Mouse (Mus musculus): ENCODE results near the gene Set.

Gene Set

GRCm38 (mm10) chr2:30061215-30062166 is 4.3 kb downstream of the Set start:
- ATAC-seq (ENCODE audit: low TSS enrichment) = no peak

GRCm38 (mm10) chr2:30062249-30063093 is 5.3 kb downstream of the Set start:
- ATAC-seq (ENCODE audit: low TSS enrichment) = 0 out of 2 replicates have a peak, but pooled peaks have one; percentile 33

- no peak for ATAC-seq (ENCODE audit: low TSS enrichment)
Observed at GRCm38 (mm10) chr2:30063235-30063634, 6.1 kb downstream of the Set start.

DNA sequence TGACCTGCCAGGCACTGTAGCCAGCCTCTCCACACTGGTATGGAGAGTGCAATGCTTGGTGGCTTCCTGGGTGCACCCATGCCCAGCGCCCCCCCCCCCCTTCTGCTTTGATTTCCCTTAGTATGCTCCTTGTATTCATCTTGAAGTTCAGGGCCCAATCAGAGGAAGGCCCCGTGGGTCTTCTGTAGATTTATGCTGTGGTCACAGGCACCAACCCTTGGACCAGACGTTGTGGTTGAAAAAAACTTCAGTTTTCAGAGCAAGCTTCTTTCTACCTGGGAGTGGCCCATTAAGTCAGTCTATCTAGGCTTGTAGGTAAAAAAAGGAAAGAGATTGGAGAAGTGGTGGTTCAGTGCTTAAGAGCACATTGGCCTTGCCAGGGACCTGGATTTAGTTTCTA is 6.6 kb downstream of the Set start:
- ATAC-seq (ENCODE audit: low TSS enrichment) = no peak

DNA sequence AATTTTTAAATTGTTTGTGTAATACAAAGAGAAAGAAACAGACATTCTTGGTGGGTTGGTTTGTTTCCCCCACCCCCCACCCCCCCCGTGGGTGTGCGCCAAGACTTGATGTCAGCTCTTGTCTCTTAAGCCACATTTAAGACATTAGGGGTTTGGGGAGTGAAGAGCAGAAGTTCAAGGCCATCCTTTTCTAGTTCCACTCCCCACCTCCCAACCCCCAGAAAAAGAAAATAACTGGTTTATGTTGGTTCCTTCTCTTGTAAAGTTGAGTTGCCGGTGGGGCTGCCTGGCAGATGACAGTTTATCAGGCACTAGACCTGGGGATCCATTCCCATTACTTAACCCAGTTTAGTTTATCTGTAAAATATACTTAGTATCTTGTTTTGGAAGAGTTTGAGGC is 7.1 kb downstream of the Set start:
- no peak for ATAC-seq (ENCODE audit: low TSS enrichment)

DNA sequence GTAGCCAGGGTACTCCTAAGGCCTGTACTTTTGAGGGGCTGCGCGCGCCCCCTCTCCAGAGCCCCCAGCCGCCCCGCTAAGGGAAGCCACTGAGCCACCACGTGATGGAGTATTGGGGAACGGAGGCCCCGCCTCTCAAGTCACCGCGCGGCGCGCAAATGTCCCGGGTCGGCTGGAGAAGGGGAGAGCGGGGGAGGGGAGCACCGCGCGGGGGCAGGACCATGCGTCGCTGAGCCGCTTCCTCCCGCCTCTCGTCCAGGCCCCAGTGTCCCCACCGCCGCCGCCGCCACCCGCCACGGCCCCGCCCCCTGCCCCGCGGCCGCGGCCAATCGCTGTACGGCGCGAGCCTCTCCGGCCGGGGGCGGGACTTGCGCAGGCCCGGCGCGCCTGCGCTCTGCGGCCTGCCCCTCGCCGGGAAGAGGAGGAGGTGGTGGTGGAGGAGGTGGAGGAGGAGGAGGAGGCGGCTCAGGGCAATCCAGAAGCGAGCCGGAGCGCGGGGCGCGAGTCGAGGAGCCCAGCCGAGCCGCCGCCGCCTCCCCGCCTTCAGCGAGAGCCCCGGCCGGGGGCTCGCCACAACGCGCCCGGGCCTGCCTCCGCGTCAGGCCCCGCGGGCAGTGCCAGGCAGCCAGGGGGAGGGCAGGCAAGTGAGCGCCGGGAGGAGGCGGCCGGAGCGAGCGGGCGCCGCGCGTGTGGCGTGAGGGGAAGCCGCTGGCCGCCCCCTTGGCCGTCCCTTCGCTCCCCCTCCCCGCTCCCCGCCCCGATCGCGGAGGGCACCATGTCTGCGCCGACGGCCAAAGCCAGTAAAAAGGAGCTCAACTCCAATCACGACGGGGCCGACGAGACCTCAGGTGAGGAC is 9.1 kb downstream of the Set start:
- ATAC-seq (ENCODE audit: low TSS enrichment) = peak; percentile 79

- ATAC-seq (ENCODE audit: low TSS enrichment) = no peak
Observed at GRCm38 (mm10) chr2:30067031-30067888, 10.1 kb downstream of the Set start.

- no peak for ATAC-seq (ENCODE audit: low TSS enrichment)
Observed at GRCm38 (mm10) chr2:30067962-30068361, 10.8 kb downstream of the Set start.

DNA sequence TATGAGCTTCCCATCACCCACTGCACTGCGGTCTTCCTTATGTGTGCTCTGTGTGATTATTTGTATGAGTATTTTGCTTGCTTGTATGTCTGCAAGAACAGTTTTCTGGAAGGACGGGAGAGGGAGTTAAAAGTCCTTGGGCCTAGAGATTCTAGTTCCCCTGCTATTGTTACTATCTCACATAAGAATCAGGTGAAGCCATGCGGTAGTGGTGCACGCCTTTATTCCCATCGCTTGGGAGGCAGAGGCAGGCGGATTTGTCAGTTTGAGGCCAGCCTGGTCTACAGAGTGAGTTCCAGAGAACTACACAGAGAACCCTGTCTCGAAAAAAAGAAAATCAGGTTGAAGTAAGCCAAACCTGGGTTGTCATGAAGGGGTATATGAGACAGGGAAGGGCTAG is 15.7 kb downstream of the Set start:
- no peak for ATAC-seq (ENCODE audit: low TSS enrichment)

- ATAC-seq (ENCODE audit: low TSS enrichment) = no peak
Observed at GRCm38 (mm10) chr2:30073285-30073684, 16.1 kb downstream of the Set start.

DNA sequence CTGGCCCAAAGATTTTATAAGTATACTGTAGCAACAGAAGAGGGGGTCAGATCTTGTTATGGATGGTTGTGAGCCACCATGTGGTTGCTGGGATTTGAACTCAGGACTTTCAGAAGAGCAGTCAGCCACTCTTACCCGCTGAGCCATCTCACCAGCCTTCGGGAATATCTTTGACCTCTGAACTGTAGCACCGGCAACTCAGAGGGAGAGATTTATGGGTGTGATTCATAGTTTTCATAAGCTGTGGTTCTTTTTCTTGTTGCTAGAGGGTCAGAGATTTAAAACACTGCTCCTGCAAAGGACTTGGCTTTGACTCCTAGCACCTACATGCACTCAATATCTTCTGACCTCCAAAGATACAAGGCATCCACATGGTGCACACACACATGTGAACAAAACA is 18.4 kb downstream of the Set start:
- ATAC-seq (ENCODE audit: low TSS enrichment) = no peak

DNA sequence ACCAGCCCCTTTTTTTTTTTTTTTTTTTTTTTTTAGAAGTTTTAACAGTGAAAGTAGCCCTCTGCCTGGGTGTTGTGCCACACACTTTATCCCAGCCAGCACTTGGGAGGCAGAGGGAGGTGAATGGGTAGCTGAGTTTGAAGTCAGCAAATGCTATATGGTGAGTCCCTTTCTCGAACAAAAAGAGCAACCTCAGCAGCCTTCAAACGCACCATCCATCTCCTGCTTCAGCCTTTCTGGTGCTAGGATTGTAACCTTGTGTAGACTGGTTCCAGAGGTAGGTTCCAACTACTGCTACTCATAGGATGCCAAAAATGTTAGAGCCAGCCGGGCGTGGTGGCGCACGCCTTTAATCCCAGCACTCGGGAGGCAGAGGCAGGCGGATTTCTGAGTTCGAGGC is 19.3 kb downstream of the Set start:
- no peak for ATAC-seq (ENCODE audit: low TSS enrichment)

DNA sequence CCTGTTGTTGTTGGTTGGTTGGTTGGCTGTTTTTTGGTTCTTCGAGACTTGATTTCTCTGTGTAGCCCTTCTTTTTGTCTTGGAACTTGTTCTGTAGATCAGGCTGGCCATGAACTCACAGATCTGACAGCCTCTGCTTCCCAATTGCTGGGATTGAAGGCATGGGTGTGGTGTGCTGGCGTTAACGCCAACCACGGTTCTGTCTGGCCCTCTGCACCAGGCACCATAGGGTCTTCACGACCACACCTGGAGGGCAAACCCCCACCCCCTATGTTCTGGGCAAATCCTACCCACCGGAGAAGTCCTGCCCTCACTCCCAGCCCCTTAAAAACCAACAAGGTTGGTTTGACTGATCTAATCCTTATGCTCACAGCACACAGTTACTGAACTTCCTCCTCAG is 19.8 kb downstream of the Set start:
- ATAC-seq (ENCODE audit: low TSS enrichment) = no peak; the same call in 1 of the 2 replicates

DNA sequence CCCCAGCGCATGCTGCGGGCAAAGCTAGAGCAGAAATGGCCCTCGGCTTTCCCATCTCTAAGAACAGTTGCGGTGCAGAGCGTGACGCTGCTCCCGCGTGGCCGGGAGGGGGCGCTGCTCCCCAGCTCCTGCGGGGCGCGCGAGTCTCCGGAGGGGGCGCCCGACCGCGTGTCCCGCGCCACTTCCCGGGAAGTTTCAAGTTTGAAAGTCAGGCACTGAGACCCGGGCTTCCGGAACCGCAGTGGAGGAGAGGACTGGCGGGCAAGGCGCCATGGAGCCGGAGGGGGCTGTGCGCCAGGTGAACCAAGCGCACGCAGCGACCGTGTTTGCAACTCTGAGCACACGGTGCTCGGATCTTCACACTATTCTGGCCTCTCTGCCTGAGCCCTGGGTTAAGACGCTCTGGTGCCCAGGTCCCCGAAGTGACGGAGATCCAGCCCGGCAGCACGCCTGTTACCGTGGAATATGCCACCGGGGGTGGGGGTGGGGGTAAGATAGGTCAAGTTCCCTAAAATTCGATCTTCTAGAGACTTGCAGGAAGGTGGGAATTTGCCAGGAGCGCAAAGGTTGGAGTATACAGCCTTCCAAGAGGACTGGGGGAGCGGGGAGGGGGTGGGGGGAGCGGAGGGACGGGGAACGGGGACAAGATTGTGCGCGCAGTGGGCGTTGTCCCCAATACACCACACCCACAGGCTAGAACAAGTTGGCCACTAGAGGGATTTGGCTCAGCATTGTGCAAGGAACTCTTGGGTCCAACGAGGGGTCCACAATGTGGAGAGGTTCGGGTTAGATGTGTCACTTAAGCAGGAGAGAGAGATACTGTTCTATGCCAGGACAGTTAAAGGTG is 20.5 kb downstream of the Set start, which contains the start of gene Pkn3:
TSS of gene Pkn3 (plus strand) at position 183 of the 847 bp plus-strand sequence.
- ATAC-seq (ENCODE audit: low TSS enrichment) = peak; percentile 90

DNA sequence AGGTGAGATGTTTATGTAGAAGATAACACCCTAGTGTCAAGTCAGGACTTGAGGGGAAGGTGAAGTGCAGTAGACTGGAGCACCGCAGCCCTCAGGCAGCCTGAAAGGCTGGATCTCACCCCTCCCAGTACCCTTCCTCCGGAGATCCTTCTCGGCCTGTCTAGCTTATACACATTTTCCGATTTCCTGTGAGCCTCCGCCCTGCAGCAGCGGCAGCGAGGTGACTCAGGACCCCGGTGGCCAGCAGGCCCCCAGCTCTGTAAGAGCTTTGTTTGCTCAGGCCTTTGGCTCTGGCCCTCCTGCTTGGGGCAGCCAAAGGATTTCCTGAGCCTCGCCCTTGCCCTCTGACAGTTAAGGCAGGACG is 21.2 kb downstream of the Set start:
- ATAC-seq (ENCODE audit: low TSS enrichment) = no peak

DNA sequence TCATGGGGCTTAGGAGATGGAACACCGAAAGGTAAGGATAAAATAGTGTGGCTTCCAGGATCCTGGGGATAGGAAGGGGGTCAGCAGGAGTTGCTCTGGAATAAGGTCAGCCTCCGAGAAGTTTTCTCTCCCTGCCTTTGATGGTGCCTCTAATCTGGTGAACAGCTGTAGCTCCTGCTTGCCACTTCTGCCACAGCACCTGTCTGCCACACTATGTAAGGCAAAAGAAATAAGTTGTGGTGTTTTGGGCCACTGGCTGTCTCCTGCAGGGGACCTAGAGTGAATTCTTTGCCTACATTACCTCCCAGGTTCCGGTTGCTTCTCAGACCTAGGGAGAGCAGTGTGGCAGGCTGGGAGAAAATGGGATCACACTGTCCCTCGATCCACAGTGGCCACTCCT is 21.6 kb downstream of the Set start:
- no peak for ATAC-seq (ENCODE audit: low TSS enrichment)

- ATAC-seq (ENCODE audit: low TSS enrichment) = no peak
Observed at GRCm38 (mm10) chr2:30080181-30080800, 23.1 kb downstream of the Set start.

DNA sequence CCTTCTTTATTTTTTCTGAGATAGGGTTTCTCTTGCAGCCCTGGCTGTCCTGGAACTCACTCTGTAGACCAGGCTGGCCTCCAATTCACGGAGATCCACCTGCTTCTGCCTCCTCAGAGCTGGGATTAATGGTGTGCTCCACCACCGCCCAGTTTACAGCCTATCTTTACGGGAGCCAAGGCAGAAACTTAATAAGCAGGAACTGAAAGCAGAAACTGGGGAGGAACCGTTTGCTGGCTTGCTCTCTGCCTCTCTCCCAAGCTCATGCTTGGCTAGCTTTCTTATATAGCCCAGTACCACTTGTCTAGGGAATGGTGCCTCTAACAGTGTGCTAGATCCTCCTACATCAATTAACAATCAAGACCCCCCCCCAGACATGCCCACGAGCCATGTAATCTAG is 26.9 kb downstream of the Set start:
- ATAC-seq (ENCODE audit: low TSS enrichment) = no peak

DNA sequence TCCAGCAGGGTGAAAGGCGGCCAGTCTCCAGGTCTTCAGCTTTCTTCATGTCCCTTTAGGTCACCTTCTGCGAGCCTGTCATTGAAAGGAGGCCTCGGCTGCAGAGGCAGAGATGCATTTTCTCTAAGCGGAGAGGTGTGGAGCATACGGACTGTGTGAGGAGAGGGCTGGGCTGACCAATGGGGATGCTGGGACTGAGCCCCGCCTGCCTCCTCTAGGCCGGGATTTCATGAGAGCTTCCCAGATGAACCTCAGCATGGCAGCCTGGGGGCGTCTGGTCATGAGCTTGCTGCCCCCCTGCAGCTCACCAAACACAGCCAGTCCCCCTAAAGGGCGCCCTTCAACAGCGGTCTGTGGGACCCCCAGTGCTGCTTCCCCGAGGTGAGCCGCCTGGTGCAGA is 27.5 kb downstream of the Set start:
- no peak for ATAC-seq (ENCODE audit: low TSS enrichment)
